Mouse (Mus musculus) gastrocnemius, adult 8-10 months (tissue): Measurements from ENCODE around the gene Irs3. TPM values are rescaled to one million over a fixed set of nuclear protein-coding genes. Genes with fewer than 3 reads are reported as not detected.

Experiments
- DNase-seq, 2 experiments: peaks; one replicate each; pipeline ENCODE4 v3.0.0; 2022; ENCODE audit warnings: low spot score in 2 of 2
- total RNA-seq, 4 experiments: library from RNA; stranded (reverse); gene quantifications; 2 replicates each; pipeline ENCODE4 v1.2.4; 2022

Gene Irs3
- under 1 TPM; 0.19 to 0.81 (median 0.25) TPM for total RNA-seq

- DNase-seq = no peak
Observed at GRCm38 (mm10) chr5:137645652-137646091, at the start of gene Irs3. Irs3 (minus strand) TSS chr5:137645714.

DNA sequence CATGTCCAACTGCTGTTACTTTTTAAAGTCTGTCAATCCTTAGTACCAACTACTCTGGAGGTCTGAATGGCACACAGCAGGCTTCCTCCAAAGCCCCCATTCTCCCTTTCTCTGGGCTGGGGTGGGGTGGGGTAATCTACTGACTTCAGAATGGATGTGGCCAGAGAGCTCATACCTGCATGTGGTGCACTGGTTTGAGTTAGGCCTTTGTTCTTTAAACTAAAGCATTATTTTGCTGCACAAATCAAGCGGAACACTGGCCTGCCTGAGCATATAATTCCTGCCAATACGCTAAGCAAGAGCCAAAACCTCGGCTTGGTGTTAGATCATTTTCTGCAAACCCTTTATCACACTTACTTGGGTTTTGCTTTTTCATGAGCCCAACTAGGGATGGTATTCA, 49.3 kb upstream of the Irs3 start:
- no peak for DNase-seq

DNA sequence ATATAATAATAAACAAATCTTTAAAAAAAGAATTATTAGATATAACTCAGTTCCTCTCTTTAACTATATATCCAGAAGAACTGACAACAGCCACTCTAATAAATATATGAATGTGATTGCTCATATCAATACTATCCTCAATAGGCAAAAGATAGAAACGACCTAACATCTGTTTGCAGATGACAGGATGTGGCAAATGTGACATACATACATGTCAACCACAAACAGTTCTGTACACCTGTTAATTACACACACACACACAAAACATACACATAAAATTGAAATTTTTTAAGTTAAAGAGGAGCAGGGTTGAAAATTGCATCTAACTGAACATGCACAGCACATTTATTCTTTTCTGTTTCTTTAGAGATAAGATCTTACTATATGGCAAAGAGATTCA, 46.4 kb upstream of the Irs3 start:
- no peak for DNase-seq

GRCm38 (mm10) chr5:137690531-137690930, 45.0 kb upstream of the Irs3 start:
- DNase-seq = no peak

GRCm38 (mm10) chr5:137689974-137690373, 44.5 kb upstream of the Irs3 start:
- DNase-seq = no peak

DNA sequence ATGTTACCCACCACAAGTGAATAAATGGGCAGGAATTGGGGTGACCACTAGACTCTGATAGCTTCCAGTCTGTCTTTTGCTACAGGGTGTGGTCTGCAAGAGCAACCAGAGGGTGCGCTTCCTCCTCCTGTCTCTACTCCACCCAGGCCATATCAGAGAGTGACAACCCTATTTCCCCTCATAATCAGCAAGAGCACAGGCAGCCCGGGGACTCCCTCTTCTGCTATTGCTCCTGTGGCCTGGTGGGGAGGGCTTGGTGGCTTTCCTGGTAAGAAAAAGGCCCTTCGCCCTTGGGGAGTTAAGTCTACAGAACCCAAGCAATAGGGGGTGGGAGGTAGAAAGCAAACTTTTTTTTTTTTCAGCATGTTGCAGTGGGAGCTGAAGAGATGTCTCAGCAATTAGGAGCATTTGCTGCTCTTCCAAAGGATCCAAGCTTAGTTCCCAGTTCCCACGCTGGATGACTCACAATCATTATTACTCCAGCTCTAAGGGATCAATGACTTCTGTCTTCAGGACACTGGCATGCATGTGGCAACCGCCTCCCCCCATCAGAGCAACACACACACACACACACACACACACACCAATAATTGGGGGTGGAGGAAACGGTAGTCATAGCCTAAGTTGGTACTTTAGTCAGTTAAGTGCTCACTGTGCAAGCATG, 40.7 kb upstream of the Irs3 start:
- DNase-seq = no peak

DNA sequence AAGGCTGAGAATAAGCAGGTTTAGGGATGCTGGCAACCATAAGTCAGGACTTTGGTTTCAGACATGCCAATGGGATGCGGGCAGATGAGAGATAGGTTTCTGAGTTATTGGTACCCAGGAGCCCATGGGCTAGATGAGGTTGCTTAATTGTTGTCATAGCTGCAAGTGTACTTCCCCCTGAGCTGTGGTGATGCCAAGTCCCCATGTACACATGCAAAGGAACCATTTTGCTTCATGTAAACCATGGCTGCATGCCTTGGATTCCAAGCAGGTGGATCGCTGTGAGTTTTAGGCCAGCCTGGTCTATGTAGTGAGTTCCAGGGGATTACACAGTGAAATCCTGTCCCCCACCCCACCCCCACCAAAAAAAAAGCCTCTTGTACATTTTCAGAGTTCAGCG, 40.1 kb upstream of the Irs3 start:
- DNase-seq = no peak

DNA sequence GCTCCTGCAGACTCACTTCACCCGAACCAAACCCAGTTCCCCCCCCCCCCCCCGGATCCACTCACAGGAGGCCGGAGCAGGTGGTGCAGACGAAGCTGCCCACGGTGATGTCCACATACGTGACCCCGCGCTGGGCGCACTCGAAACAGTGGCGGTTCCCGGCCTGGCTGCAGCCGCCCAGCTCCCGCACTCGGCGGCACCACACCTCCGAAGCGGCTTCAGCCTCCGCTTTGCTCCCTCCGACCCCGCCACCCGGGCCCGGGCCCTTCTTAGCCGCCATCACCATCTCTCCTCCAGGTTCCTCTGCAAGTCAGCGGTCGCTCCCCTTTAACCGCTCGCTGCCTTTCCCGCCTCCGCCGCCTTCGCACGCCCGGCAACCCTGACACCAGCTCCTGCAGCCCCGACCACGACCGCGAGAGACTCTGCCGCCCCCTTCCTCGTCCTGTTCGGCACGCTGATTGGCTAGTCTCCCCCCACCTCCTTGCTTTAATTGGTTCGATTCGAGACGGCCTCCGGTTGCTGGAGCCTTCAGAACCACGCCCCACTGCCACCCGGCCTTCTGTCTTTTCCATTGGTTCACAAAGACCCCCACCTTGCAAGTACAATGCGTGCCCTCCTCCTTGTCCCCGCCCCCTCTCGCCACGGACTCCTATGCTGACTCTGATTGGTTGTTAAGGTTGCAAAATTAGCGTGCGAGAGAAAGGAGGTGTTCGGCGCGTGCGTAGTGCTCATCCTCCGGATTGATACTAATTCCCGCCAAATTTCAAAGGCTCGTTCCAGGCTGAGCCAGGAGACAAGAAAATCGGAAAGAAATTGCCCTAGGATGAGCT, 39.0 kb upstream of the Irs3 start, which contains the start of gene Agfg2:
TSS of gene Agfg2 (minus strand) at position 433 of the 830 bp plus-strand sequence.
- DNase-seq = peak; percentile 95 to 97

- no peak for DNase-seq
Observed at GRCm38 (mm10) chr5:137683388-137684293, 38.1 kb upstream of the Irs3 start.

DNA sequence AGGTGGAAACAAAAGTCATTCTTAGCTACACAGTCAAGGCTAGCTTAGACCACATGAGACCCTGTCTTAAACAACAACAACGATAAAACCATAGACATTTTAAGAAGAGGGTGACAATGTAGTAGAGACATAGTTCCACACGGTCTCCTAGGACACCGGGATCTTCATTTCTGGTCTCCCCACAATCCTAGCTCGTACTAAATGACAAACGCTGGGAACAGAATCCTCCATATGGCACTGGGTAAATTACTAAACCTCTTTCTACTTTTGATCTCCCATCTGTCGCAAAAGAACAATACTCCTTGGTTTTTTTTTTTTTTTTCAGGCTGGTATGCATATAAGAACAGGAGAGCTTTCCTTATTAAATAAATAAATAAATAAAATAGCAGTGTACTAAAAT, 37.0 kb upstream of the Irs3 start:
- DNase-seq = no peak

DNA sequence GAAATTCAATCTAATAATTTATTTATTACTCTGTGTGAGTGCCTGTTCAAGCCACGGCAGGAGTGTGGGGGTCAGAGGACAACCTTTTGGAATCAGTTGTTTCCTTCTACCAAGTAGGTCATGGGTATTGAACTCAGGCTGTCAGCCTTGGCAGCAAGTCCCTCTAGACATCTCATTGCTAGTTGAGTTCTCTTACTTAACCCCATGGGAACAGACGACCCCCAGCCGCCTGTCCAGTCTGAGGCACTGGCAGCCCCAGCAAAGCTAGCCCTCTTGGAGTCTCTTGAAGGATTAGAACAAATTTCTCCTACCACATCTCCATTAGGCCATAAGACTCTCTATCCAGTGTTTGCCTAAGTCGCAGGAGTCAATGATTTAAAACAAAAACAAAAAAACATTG, 34.2 kb upstream of the Irs3 start:
- no peak for DNase-seq

GRCm38 (mm10) chr5:137678736-137679135, 33.2 kb upstream of the Irs3 start:
- no peak for DNase-seq

GRCm38 (mm10) chr5:137677859-137678258, 32.3 kb upstream of the Irs3 start:
- no peak for DNase-seq

DNA sequence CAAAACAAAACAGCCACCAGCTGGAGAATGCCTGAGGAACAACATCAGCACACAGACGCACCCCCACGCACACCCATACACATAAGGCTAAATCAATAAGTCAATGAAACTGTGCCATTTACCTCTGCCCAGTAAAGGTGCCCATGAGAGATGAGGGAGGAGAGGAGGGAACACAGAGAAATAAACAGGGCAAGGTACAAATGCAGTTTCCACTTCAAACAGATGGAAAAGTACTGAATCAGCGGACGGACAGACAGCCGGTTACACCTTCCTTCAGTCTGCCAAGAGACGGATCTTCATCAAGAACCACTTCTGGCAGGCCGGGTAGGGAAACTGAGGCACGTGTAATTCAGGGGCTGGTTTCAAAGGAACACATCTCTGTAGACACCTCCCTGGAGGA, 29.3 kb upstream of the Irs3 start:
- no peak for DNase-seq

DNA sequence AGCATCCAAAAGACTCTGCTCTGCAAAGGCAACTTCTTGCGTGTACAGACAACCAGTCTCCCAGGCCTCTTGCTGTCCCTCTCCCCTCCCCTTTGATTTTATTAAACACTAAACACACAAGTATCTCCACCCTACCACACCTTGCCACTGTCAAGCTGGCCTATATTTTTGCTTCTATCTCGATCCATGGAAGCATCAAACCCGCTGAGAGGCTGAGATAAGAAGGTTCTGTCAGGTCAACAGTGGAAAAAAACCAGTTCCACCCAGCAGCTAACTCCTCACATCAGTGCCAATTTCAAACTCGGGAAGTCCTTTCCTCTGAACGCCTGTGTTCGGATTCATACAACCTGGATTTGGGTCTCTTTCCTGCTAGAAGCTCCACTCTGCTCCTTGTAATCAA, 27.5 kb upstream of the Irs3 start:
- no peak for DNase-seq

GRCm38 (mm10) chr5:137672361-137672760, 26.8 kb upstream of the Irs3 start:
- no peak for DNase-seq

GRCm38 (mm10) chr5:137671443-137672240, 26.1 kb upstream of the Irs3 start:
- DNase-seq = peak; percentile 39 to 58

GRCm38 (mm10) chr5:137670240-137670639, 24.7 kb upstream of the Irs3 start:
- DNase-seq = no peak

DNA sequence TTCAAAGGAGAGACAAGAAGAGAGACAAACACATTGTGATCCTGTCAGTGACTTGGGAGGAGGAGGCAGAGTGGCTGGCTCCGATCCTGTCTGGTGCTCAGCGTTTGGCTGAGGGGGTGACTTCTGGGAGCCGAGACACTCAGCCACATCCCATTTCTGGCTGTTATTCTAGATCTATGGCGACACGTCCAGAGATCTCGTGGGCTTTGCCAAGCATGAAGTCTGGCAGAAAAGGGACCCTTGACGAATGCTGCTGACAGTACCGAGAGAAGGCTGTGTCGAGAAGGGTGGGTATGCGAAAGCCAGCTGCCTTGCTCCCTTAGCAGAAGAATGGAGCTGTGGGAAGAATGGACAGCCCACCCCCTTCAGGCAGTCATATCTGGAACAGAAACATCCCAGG, 23.5 kb upstream of the Irs3 start:
- no peak for DNase-seq

DNA sequence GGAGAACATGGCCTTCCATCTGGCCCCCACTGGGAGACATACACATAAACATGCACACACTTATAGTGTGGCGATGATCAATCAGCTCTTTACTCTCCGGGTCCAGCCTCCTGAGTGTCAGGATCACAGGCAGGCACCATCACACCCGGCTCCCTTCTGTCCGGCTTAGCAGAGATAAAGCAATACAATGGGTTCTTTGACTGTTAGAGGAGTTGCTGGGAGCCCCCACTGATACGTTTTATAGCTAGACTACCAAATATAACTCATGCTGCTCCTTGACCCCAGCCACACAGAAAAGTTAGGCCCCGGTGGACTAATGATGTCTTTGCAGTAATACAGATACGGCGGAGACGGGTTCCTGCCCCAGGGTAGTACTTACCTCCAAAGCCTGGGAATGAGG, 17.5 kb upstream of the Irs3 start:
- no peak for DNase-seq
